Mouse (Mus musculus): ENCODE results near the gene Swap70.

Gene Swap70

DNA sequence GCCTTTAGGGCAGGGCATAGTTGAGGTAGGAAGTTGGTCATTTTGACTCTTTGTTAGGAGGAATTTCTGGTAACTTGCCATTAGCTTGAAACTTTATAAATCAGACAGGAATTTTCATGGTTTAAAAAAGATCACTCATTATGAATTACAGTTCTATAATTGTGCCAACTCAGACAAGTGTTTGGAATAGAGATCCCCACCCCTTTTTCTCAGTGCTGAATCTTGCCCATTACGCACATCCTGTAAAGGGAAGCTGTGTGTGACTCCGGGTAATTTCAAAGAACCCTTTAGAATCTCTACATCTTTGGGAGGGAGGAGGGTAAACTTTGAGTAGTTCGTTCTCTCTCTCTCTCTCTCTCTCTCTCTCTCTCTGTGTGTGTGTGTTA, 15.9 kb downstream of the Swap70 start:
- no peak for ATAC-seq (ENCODE audit: insufficient number of reproducible peaks, low FRiP score, low TSS enrichment)

DNA sequence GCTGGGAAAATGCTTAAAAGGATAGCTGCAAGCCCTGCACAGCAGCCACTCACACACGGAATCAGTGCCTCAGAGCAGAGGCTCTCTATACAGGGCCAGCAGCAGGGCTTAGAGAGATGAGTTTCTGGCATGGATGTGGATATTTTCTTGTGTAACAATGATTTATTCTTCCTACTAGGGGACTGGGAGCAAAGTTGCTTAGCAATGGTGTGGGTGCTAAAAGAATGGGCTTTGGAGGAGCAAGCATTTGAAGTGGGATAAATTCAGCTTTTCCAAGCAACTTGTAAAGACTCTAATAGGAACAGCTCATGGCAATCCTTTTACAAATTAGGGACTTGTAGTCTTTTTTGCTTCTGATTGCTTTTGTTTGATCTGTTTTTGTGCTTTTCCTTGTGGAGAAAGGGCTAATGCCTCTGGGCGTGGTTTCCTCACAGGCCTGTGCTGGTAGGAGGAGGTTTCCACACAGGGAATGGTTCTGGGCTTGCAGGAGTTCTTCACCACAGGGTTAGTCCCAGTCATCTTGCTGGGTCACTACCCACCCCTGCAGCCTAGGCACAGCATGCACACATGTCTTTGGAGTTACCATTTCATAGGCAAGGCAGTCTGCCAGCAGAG, 16.4 kb downstream of the Swap70 start:
- no peak for ATAC-seq (ENCODE audit: insufficient number of reproducible peaks, low FRiP score, low TSS enrichment)

DNA sequence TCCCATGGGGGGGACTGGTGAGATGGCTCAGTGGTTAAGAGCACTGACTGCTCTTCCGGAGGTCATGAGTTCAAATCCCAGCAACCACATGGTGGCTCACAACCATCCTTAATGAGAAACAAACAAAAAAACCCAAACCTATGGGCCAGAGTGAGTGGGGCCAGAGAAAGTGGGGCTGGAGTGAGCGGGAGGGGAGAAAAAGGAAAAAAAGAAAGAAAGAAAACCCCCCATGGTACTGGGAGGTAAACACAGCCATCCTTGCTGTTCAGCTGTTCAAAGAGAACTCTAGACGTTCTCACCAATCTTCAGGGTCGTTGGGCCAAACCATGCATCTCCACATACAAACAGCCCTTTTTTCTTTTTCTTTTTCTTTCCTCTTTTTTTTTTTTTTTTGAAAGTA, 18.1 kb downstream of the Swap70 start:
- ATAC-seq (ENCODE audit: insufficient number of reproducible peaks, low FRiP score, low TSS enrichment) = no peak

DNA sequence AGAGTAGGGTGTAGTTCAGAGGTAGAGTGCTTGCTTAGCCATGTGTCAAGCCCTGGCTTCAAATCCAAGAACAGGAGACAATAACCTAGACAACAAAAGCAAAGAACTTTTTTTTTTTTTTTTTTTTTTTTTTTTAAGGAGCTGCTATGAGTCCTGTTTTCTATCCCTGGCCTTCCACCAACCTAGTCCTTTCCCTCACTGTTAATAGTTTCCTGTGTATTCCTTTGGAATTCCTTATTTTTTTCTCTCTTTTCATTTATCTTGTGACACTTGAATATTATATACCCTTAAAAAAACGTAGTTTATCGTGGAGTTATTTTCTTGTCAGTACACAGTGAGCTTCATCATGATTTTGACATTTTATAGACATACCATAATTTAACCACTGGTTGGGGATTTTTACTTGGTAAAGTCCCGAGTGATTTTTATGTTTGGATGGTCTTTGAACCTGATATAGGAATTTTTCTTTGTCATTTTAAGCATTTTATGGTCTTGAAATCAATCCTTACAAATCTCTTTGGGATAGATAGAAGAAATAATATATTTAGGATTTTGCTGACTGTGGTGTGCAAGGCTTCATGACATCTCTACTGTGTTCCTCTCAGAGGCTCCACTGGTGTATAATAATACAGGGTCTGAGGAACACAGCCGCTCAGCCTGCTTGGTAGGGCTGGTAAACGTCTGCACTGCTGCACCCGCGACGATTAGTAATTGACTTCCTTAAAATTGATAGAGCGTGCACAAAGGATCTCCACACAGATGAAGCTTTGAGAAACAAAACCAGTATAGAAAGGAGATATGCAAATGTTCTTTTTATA, 20.2 kb downstream of the Swap70 start:
- no peak for ATAC-seq (ENCODE audit: insufficient number of reproducible peaks, low FRiP score, low TSS enrichment)

DNA sequence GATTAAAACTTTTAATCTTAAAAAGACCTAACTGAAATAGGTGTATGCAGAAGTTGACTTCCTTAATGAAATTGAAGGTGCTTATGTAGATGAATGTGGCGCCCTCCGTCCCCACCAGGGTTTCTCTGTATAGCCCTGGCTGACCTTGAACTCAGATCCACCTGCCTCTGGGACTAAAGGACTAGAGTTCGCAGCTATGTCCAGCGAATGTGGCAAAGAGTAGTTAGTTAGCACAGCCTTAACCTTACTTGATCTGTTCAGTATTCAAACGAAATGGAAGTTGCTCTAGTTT, 20.7 kb downstream of the Swap70 start:
- ATAC-seq (ENCODE audit: insufficient number of reproducible peaks, low FRiP score, low TSS enrichment) = no peak

DNA sequence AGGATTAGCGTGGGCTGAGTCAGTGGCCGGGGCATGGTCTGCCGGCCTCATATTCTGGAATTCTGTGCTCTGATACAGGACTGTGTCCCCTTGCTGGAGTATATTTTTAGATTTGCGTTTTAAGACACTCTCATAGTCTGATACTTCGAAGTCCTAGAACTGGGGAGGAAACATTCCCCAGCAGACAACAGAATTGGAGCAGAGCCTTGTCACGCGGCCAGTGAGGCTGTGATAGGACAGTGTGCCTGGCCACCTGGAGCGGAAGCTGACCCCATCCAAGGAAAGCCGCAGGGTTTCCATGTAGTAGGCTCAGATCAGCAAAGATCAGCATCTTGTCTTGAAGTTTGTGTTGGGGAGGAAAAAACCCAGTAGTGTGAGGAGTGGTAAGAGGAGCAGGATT, 23.6 kb downstream of the Swap70 start:
- ATAC-seq (ENCODE audit: insufficient number of reproducible peaks, low FRiP score, low TSS enrichment) = no peak

DNA sequence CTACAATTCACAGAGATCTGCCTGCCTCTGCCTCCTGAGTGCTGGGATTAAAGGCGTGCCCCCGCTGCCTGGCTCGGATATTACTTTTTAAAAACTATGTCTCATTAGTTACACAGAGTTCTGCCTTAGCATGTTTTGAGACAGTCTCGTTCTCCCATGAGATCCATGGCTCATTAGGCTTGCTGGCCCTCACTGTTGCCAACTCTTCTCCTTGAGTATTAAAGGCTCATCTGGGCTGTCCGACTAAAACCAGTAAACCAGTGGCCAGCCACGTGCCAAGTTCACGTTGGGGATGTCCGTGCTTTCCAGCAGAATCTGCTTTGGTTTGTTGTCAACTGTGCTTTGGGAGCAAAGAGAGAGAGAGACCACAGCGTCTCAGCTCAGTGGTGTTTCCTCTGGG, 25.0 kb downstream of the Swap70 start:
- ATAC-seq (ENCODE audit: insufficient number of reproducible peaks, low FRiP score, low TSS enrichment) = no peak

DNA sequence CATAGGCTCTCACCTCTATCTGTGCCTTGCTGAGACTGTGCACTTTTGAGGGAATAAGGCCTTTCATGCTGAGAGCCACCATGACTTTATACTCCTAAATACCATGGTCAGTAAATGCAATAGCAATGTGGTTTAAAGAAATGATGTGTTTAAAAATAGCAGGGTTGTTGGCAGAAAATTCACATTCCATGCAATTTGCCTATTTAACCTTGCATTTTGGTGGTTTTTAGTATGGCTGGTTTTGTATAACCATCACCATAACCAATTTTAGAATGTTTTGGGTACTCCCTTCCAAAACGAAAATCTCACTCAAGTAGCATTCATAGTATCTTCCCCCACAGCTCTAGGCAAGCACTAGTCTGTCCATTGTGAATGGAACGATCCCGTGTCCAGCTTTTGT, 26.3 kb downstream of the Swap70 start:
- no peak for ATAC-seq (ENCODE audit: insufficient number of reproducible peaks, low FRiP score, low TSS enrichment)

DNA sequence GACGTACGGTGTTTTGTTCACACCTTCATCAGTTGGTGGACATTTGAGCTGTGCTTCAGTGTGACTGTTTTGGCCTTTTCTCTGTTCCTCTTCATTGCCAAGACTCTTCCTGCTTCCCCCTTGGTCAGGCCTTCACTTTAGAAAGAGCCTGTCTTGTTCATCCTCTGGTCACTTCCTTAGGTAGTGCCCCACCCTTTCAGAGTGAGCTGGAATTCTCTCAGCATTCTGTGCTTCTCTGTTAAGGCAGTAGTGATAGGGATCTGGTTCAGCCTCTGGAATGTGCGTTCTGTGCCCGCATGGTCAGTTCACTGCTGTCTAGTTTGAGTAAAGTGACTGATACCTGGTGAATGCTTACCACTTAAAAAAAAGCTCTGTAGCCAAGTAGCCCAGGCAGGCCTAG, 27.2 kb downstream of the Swap70 start:
- ATAC-seq (ENCODE audit: insufficient number of reproducible peaks, low FRiP score, low TSS enrichment) = no peak

DNA sequence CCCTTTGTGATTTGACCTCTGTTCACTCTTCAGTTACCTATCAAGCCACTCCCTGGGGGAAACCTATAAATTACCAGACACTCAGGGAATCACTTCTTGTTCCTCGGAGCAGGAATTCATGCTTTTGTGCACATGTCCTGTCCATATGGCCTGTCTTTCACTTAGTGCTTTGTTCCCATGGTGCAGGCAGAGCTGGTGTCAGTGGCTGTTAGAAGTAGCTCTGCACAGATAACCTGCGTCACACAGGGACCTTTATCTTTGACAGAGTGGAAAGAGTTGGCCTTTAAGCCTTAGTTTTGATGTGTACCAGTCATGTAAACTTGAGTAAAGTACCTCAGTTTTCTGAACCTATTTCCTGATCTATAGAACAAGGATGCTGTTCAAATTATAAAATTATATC, 32.4 kb downstream of the Swap70 start:
- no peak for ATAC-seq (ENCODE audit: insufficient number of reproducible peaks, low FRiP score, low TSS enrichment)

DNA sequence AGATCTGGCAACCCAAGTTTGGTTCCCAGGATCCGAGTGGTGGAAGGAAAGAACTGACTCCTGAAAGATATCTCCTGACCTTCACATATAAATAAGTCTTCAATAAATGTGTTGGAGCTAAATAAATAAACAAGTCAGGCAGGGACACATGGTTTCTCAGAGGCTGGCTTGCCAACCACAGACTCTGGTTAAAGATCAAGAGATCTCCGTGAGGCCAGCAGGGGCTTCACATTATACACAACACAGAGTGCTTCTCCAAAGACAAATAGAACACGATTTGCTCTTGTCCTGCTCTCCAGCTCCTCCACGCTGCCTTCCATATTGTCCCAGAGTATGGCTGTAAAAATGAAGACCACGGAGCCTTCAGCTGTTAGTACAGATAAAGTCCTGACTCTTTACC, 32.9 kb downstream of the Swap70 start:
- ATAC-seq (ENCODE audit: insufficient number of reproducible peaks, low FRiP score, low TSS enrichment) = no peak

DNA sequence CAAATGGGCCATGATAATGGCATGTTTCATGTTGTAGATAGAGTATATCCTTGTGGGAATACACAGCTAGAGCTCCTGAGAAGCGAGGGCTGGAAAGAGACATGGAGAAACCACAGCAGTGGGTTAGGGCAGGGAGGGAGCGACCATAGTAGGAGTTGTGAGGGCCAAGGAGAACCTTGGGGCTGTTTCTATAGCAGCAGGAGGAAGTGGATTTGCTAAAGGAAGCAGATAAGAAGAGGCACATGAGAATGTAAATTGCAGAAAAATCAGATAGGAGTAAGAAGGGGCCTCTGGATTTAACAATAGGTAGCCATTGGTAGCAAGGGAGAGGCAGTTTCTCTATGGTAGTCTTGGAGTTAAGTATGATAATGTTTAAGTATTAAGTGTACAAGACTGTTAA, 35.5 kb downstream of the Swap70 start:
- ATAC-seq (ENCODE audit: insufficient number of reproducible peaks, low FRiP score, low TSS enrichment) = no peak

DNA sequence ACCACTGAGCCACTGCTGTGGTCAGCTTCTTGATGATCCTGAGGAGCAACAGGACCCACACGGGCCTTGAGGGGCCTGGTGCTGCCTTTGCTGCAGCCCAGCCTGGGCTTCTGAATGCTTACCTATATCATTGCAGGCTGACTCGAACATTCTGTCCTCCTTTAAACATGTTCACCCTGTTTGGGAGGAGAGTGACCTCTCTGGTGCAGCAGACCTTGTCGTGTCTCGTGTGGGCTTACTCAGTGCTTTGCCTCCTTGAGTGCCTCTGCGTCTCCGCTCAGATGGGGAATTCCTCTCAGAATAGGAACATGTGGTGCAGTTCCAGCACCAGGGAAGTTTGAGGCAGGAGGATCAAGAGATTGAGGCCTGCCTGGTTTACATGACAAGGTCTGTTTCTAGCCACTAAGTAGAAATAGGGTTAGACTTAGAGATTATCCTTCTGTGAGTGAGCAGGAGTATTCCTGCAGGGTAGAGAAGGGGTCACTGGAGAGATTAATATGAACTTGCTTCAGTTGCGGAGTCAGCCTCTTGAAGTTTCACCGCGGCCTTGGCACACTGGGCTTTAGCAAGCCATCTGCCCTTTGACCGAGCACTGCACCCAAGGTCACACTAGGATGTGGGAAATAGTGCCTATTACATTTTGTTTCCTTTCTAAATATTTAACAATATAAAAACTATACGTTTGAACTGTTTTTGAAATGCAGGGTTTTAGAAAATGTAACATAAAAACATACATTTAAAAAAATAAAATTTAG, 36.9 kb downstream of the Swap70 start:
- ATAC-seq (ENCODE audit: insufficient number of reproducible peaks, low FRiP score, low TSS enrichment) = no peak

DNA sequence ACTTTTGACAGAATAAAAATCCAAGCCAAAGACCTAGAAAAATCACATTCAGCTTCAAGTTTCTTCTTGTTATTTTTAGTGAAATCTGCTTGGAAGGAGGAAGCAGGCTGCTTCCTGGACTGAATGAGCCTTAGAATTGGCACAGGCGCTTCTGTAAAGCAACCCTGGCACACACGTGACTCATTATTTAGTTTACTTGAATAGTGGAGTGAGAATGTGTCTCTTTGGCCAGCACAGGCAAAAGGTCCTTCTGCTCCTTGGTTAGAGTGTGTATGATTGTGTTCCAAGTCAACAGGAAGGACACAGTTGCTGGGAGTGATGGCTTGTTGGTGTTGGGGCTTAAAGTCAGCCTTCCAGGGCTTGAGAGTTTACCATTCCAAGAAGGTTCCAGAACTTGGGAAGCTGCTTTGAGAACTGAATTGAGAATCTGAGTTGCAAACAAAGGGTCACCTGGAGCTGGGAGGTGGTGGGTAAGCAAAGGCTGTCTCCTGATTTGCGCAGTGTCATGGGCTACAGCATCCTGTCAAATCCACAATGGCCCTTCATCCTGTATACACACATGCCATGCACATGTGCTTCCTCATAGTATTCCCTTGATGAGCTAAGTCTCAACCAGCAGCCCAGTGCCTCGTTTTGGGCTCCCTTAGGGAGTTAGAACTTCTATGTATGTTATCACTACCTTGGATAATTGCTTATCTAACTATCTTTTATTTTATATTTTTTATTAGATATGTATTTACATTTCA, 38.6 kb downstream of the Swap70 start:
- no peak for ATAC-seq (ENCODE audit: insufficient number of reproducible peaks, low FRiP score, low TSS enrichment)

DNA sequence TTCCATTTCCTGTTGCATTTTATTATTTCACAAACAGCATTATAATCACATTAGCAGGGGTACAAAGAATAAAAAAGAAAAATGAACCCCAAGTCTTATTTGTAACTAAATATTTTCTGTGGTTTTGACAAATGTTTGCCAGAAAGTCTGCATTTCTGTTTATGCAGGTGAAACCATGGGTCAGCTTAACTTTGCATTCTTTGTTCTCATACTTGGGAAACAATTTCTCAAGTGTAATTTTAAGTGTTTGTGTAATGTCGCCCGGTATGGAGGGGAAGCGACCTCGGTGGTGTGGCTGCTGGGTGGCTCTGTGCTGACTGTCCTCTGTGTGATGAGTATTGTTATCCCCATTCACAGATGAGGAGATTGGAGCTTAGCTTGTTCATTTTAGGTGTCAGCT, 40.3 kb downstream of the Swap70 start:
- no peak for ATAC-seq (ENCODE audit: insufficient number of reproducible peaks, low FRiP score, low TSS enrichment)

DNA sequence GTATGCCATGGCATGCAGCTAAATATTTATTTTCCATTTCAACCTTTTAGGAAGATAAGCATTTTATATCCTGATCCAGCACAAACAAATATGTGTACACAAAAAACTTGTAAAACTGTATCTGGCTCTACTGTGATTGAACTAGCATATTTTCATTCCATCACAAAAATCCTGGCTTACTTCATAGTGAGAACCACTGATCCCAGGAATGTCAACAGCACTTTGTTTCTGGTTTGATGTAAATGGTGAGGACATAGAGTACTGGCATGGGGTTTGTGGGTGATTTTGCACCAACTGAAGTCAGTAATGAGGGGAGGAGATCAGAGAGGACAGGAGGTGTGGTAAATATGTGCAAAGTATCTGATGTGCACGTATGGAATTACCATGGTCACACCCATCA, 41.1 kb downstream of the Swap70 start:
- no peak for ATAC-seq (ENCODE audit: insufficient number of reproducible peaks, low FRiP score, low TSS enrichment)

DNA sequence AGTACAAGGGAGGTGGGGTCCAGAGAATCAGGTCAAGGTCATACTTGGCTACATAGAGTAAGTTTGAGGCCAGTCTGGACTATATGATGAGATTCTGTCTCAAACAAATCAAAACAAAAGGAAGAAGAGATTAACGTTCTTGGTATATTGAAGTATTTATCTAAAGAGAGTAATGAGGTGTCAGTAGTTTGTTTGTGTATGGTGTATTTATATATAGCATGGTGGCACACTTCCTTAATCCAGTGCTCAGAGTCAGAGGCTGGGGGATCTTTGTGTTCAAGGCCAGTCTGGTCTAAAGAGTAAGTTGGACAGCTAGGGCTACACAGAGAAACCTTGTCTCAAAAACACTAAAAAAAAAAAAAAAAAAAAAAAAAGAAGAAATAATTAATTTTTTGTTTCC, 42.0 kb downstream of the Swap70 start:
- no peak for ATAC-seq (ENCODE audit: insufficient number of reproducible peaks, low FRiP score, low TSS enrichment)

DNA sequence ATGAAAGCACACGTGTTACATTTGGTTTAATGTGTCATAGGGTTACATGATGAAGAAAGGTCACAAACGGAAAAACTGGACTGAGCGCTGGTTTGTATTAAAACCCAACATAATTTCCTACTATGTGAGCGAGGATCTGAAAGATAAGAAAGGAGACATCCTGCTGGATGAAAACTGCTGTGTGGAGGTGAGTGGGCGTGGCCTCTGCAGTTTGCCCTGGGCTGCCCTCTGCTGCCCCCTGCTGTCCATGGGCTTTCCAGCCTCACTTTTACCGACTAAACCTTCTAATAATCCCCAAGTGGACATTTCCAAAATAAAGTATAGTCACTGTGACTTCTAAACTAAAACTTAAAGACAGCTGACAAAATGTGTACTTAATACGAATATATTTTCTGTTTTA, 44.3 kb downstream of the Swap70 start:
- ATAC-seq (ENCODE audit: insufficient number of reproducible peaks, low FRiP score, low TSS enrichment) = no peak; the same call in 1 of the 2 replicates

DNA sequence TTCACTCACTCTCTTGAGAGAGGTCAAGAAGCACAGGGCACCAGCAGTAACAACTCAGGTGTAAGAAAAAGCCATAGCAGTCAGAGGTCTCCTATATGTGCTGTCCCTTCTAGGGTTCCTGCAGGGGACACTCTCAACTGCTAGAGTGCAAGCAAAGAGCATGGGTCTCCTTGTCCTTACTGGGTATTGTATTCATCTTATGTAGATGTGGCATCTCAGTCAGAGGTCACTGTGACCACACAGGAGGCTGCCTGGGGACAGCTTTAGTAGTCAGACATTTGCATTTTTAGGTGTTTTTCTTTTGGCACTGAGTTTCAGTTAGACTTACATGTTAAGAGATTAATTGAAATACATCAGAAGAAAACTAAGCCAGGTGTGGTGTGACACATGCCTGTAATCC, 45.5 kb downstream of the Swap70 start:
- ATAC-seq (ENCODE audit: insufficient number of reproducible peaks, low FRiP score, low TSS enrichment) = no peak

DNA sequence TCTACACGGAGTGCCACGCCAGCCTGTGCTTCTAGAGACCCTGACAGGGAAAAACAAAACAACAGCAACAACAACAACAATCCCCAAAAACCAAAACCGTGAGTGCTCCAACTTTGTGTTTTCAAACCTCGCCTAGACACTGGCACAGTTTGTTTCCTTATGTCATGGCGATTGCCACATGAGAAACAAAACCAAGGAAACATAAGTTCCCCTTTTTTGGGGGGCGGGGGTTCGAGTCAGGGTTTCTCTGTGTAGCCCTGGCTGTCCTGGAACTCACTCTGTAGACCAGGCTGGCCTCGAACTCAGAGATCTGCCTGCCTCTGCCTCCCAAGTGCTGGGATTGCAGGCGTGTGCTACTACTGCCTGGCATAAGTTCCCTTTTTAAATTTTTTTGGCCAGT, 46.5 kb downstream of the Swap70 start:
- no peak for ATAC-seq (ENCODE audit: insufficient number of reproducible peaks, low FRiP score, low TSS enrichment)

DNA sequence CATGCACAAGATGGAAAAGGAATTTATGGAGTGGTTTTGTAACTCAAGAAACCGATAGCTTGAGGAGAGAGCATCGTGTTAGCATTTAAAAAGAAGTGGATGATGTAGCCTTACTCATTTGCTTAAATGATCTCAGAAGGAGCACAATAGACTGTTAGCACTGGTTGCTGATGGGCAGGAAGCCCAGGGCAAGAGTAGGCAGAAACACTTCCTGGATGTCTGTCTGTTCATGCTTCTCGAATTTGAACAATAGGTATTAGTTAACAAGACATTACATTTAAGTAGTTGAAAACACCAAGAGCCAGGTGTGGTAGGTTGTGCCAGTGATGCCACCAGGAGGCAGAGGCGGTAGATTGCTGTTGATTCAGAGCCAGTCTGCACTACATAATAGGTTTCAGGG, 47.0 kb downstream of the Swap70 start:
- no peak for ATAC-seq (ENCODE audit: insufficient number of reproducible peaks, low FRiP score, low TSS enrichment)

All from cerebellum, adult (tissue).